Mouse (Mus musculus) thymus, postnatal 14 days (tissue): ENCODE measurements around the gene Patl2.
A peak's percentile ranks its signal among the peaks of the same experiment; 100 is the strongest.

ENCODE experiments used
- DNase-seq: peaks from one replicate; pipeline ENCODE4 v3.0.0; 2021

Patl2 gene

GRCm38 (mm10) chr2:122171292-122171691 lies 14.7 kb downstream of the Patl2 start:
- DNase-seq, result no peak

GRCm38 (mm10) chr2:122164293-122164692 lies 21.7 kb downstream of the Patl2 start:
- DNase-seq, result no peak

GRCm38 (mm10) chr2:122163430-122164195 lies 22.4 kb downstream of the Patl2 start:
- peak; percentile 37 for DNase-seq

- no peak for DNase-seq
Observed at GRCm38 (mm10) chr2:122162529-122162928, 23.5 kb downstream of the Patl2 start.

DNA sequence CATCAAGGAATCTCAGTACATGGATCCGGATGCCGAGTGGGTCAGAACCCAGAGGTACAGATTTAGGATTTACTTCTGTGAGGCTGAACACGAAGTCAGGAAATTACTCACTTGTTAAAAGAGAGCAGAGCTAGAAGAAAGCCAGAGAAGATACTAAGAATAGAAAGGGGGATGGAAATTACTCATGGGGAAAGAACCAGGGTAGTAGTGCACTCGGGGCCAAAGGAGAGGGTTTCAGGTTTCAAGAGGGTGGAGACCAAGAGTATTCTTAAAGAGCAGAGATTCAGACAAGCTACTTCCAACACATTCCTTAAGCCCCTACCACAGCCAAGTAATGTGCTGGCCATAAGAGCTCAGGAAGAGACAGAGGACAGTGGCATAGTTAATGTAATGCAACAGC lies 24.4 kb downstream of the Patl2 start:
- DNase-seq, result no peak

DNA sequence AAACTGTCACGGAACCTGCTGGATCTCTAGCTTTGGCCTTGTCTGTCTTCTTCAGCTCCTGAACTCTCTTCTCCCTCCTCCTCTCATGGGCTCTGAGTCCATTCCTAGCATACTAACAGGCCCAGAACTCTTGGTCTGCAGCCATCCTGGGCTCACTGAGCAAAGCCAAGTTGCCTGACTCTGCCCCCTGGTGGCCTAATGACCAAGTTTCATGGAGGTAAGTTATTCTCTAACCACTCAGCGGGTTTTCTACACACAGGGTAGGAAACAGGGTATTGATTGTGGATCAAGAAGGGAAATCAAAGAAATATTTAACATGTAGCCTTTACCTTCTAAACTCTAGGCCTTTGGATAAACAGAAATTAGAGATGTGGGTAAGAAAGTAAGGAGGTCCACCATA lies 25.3 kb downstream of the Patl2 start, which contains the start of gene Trim69:
Gene Trim69 (plus strand): TSS at position 21 of the 400 bp plus-strand sequence.
- DNase-seq, result peak; percentile 86

DNA sequence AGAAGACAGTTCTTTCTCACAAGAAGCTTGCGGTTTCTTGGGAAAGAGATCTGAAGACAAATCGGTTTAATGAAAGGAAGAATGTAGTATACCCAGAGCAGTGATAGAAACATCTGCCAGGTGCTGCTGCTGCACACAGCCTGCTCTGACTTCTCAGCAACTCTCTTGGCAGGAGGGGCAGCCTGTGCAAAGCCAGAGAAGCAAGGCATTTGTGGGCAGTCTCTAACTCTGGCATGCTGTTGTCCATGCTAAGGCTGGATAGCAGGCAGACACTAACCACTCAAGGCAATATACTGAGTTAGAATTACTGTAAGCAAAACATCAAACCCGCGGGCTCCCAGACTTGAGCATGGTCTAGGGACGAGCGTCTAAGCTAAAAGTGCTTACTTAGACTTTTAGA lies 26.3 kb downstream of the Patl2 start:
- DNase-seq, result peak; percentile 47

DNA sequence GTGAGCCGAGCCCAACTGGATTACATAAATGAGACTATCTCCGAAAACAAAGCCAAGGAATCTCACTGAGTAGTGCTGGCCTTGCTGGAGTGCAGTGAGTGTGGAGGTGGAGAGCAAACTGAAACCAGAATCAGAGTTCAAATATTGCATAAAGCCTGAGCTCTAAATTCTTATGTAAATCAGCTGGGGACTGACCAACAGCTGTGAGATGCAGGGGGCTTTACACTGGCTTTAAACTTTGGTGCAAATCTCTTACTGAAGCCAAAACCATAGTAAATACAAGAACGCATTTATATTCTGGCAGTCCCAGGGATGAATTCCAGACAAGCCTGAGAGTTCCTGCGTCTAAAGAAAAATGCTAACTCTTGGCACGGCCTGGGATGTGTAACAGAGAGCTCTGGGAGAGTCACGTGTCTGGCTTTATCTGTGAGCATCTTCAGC lies 27.6 kb downstream of the Patl2 start:
- no peak for DNase-seq

- no peak for DNase-seq
Observed at GRCm38 (mm10) chr2:122157561-122157960, 28.4 kb downstream of the Patl2 start.

DNA sequence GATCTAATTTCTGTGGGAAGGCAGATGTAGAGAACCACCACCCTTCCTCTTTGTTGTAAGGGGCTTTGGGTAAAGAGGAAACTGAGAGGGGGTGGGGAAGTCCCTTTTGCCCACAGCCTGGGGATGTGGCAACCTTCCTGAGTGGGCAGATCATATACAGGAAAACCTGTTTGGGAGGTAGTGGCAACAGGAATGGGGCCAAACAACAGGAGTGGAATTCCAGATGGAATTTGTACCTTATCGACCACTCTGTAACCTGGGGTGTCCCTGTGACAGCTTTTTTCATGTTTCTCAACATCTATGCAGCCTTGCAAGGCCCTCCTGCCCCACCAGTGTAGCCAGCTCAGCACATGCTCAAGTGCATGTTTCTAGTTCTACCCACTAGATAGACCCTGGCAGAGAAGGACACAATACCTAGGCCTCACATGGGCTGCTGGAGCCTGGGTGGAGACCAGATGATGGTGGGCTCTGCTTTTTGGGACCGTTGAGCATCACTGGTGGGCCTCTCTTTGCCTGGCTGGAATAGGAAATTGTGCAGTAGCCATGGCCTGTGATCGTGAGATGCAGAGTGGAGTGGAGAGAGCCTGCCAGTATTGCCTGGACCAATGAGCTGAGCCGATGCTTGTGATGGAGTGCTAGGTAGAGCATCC lies 29.8 kb downstream of the Patl2 start:
- peak; percentile 23 for DNase-seq

DNA sequence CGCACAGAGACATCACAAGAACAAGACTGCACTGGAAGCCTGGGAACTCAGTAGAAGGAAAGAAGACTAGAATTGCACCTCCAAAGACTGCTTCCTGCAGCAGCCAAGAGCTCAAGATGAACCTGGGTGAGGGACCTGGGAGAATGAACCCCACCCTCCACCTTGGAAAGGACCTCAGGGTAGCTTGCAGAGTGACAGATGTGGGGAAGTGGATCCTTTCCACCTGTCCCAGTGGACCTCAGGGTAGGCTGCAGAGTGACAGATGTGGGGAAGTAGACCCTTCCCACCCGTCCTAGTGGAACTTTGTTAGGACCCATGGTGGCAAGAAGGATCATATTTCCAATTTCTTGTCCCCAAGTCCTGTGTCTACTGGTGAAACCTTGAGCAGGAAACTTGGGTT lies 30.7 kb downstream of the Patl2 start:
- no peak for DNase-seq

- DNase-seq, result no peak
Observed at GRCm38 (mm10) chr2:122154479-122154878, 31.5 kb downstream of the Patl2 start.

GRCm38 (mm10) chr2:122153681-122154365 lies 32.2 kb downstream of the Patl2 start:
- no peak for DNase-seq

DNA sequence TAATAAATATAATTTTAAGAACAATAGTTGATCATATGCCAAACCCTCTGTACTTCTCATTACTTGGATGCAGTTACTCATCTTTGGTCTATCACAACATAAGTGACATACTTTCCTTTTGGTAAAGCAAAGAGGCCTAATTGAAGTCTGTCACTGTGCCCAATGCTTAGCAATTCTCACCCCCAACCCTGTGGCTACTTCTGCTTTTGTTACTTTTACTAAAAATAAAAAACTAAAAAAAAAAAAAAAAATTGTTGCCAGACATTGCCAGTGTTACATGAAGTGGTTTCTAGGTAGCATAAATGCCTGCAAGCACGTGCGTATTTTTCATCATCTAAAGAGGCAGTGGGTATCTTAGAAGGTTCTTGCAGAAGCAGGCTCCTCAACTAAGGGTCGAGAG lies 33.1 kb downstream of the Patl2 start:
- no peak for DNase-seq

DNA sequence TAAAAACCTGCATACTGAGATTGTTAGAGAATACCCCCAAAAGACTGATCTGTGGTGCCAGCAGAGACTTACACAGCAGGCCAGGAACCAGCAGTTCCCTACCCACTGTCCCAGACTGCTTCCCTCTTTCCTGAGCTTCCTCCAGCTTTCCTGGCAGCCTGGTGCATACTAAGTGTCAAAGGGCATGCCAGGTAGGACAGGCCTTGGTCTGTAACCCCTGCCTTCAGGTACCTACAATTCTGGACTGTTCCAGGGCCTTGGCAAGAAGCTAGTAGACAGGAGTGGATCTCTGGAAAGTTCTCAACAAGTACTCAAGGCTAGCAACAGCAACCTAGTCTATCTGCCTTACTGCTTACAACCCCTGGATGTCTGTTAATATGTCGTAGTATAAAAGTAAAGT lies 34.8 kb downstream of the Patl2 start:
- no peak for DNase-seq

GRCm38 (mm10) chr2:122149716-122150115 lies 36.3 kb downstream of the Patl2 start:
- no peak for DNase-seq

DNA sequence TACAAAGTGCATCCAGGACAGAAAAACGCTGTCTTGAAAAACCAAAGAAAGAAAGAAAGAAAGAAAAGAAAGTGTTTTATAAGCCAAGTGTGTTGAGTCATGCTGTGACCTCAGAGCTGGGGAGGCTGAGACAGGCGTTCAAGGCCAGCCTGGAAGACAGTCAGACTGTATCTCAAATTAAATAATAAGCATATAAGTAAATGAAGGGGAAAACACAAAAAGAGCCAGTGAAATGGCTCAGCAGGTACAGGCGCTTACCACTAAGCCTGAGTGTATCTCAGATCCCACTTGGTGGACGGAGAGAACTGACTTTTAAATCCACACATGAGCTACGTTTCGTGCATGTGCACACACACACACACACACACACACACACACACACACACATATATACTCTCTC lies 36.7 kb downstream of the Patl2 start:
- no peak for DNase-seq

GRCm38 (mm10) chr2:122148242-122148917 lies 37.6 kb downstream of the Patl2 start:
- DNase-seq, result peak; percentile 71

DNA sequence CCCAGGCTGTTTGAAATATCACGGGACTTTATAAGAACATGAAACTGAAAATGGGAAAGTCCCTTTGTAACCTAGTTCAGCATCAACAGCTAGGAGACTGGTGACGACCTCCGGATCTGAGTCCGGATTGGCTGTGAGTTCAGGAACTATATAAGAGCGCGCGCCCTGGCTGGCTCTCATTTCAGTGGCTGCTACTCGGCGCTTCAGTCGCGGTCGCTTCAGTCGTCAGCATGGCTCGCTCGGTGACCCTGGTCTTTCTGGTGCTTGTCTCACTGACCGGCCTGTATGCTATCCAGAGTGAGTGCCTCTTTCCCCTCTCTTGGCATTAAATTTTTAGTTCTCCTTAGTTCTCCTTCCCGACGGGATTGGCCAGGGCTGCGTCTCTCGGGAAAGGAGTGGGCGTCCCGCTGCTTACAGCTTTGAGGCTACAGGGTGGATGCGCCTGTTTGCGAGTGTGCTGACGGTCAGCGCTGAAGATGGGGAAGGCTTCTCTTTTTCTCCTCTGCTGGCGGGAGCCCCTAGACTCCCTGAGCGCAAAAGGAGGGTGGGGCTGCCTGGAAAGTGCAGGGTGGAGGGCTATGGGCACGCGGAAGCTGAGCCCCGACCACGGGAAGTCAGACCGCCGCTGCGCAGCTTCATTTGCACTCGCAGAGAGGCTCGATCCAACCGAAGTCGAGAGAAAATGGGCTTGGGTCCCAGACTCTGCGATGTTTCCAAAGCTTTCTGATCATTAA lies 38.3 kb downstream of the Patl2 start, which contains the start of gene B2m:
Gene B2m (plus strand): TSS at position 179 of the 734 bp plus-strand sequence.
- DNase-seq, result peak; percentile 94

- DNase-seq, result no peak
Observed at GRCm38 (mm10) chr2:122146687-122147086, 39.3 kb downstream of the Patl2 start.

DNA sequence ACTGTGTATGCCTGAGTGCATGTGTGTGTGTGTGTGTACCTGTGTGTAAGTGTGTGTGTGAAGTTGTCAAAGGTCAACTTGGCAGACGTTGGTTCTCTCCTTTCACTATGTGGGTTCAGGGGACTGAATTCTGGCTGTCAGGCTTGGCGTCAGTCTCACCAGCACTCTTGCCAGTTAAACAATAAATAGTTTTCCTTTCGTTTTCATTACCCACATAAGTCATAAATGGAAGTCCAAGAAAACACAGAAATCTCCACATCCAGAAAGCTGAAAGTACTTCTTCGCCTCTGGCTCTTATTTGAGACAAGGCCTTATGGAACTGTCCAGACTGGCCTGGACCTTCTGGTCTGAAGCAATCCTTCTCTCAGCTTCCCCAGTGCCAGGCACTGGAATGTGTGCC lies 40.2 kb downstream of the Patl2 start:
- DNase-seq, result no peak

- DNase-seq, result no peak
Observed at GRCm38 (mm10) chr2:122143111-122143510, 42.9 kb downstream of the Patl2 start.
